Mouse (Mus musculus) embryonic facial prominence, embryonic 15.5 days (tissue): Measurements from ENCODE around the gene Zc3h12b. TPM values are rescaled to one million over a fixed set of nuclear protein-coding genes. Genes with fewer than 3 reads are reported as not detected.

Experiments used
- polyA plus RNA-seq: library from polyadenylated mRNA; unstranded; fragments of >200 nt; fragmentation: Nextera tagmentation; extraction: Ambion mirVana; gene quantifications from 2 replicates; pipeline ENCODE4 v1.2.1, GENCODE M21; 2015

The Zc3h12b gene
- polyA plus RNA-seq, 1 experiment from 2014 or later: 3.4 TPM

Other genes with a start within 250 kb of the Zc3h12b start
- not detected in 2 replicates for gene Asb12, start 153.7 kb upstream of the Zc3h12b start, polyA plus RNA-seq
- not detected in 2 replicates for gene Pfn5, start 153.6 kb upstream of the Zc3h12b start, polyA plus RNA-seq
- gene Zc4h2, start 53.2 kb upstream of the Zc3h12b start, polyA plus RNA-seq: 17.7 TPM in 2 replicates
- gene Las1l, start 245.3 kb downstream of the Zc3h12b start, polyA plus RNA-seq: 51.4 and 54.1 TPM in 2 replicates